Mouse (Mus musculus) adipose tissue, adult 10 weeks (tissue): Measurements from ENCODE around the gene Tox2. TPM values are rescaled to one million over a fixed set of nuclear protein-coding genes. Genes with fewer than 3 reads are reported as not detected.

ENCODE experiments used
- polyA plus RNA-seq: library from polyadenylated mRNA; stranded (reverse); fragments of 350-450 nt; fragmentation: Illumina TruSeq; extraction: RNeasy Lipid Tissue Mini Kit (QIAGEN cat#74804); gene quantifications from one replicate; pipeline ENCODE4 v1.2.3, GENCODE M21; 2014; ENCODE audit warnings: low read depth, low replicate concordance

Gene Tox2
- 1.2 TPM for polyA plus RNA-seq

DNA sequence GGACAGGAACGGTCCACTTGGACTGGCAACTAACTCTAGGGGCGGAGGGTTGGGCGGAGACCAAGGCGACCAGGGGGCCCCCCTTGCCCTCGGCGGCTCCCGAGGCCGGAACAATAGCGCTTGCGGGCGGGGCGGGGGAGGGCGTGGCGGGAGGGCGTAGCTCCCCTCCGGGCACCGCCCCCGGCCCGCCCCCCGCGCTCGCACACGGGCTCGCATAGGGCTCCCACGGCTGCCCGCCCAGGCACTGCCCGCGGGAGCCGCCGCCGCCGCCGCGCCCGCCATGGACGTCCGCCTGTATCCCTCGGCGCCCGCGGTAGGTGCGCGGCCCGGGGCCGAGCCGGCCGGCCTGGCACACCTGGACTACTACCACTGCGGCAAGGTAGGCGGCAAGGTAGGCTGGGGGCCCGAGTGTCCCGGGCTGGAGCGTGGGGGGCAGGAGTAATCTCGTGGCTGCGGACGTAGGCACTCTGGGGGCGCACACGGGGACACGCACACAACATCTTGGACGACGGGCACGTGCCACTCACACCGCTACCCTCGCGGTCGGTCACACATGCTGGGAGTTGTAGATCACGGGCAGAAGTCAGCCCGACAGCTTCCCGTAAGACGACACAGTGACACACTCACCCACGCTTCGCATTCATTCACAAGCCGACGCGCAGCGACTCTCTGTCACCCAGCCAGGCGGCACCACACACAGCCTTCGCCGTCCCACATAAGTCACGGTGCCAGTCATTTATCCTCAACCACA, at the start of gene Tox2:
TSS of gene Tox2 (plus strand) at position 242 of the 751 bp plus-strand sequence.

Other genes with a start within 250 kb of the Tox2 start
- not detected for gene Sgk2, start 215.8 kb upstream of the Tox2 start, polyA plus RNA-seq
- gene Ift52, start 185.8 kb upstream of the Tox2 start, polyA plus RNA-seq = 49.4 TPM
- gene Mybl2, start 148.4 kb upstream of the Tox2 start, polyA plus RNA-seq = 2.0 TPM
- 7.7 TPM for gene Gtsf1l, start 115.3 kb upstream of the Tox2 start, polyA plus RNA-seq
- 4.1 TPM for gene Jph2, start 194.9 kb downstream of the Tox2 start, polyA plus RNA-seq
- 48.4 TPM for gene Oser1, start 221.6 kb downstream of the Tox2 start, polyA plus RNA-seq
- 1.4 TPM for gene Gdap1l1, start 235.4 kb downstream of the Tox2 start, polyA plus RNA-seq